Mouse (Mus musculus) myocyte (in vitro differentiated cells): ENCODE measurements around the gene Mroh8.

Source experiments
- CEBPB ChIP-seq: IDR thresholded peaks from 2 replicates; pipeline ENCODE4 v1.6.1; 2011; ENCODE audit warnings: mild to moderate bottlenecking, moderate library complexity; ENCODE audit not compliant: poor library complexity, insufficient read depth, severe bottlenecking
- E2F4 ChIP-seq: IDR thresholded peaks from one replicate; pipeline ENCODE4 v1.6.1; 2011; ENCODE audit warnings: mild to moderate bottlenecking, control low read depth, moderate library complexity; ENCODE audit not compliant: insufficient read depth
- MYOG ChIP-seq, 3 experiments: IDR thresholded peaks; one replicate each; pipeline ENCODE4 v1.6.1; 2011; ENCODE audit warnings: control low read depth in 2 of 3, low read depth in 2 of 3, mild to moderate bottlenecking in 2 of 3; ENCODE audit not compliant: insufficient read length in 2 of 3, control insufficient read depth in 1 of 3, insufficient read depth in 1 of 3
- POLR2A ChIP-seq: IDR thresholded peaks from one replicate; pipeline ENCODE4 v1.6.1; 2011; ENCODE audit warnings: low read depth, mild to moderate bottlenecking, control low read depth, moderate library complexity; ENCODE audit not compliant: insufficient read length

- TF ChIP-seq MYOG (IDR thresholded peaks at IDR 0.05; ENCODE audit: control insufficient read depth in 1 of 3, insufficient read depth in 1 of 3, insufficient read length in 2 of 3, low read depth in 2 of 3), result no peak
- no peak for TF ChIP-seq CEBPB
- TF ChIP-seq POLR2A, result no peak
- TF ChIP-seq E2F4, result no peak
Measured at GRCm38 (mm10) chr2:157263101-157263500, 16.2 kb downstream of the Mroh8 start.
